Mouse (Mus musculus): ENCODE results near the gene Snapc5. TPM values are rescaled to one million over a fixed set of nuclear protein-coding genes. Genes with fewer than 3 reads are reported as not detected.
A peak's percentile ranks its signal among the peaks of the same experiment; 100 is the strongest.

Gene Snapc5
- polyA plus RNA-seq, 1 experiment, result 17.8 TPM

DNA sequence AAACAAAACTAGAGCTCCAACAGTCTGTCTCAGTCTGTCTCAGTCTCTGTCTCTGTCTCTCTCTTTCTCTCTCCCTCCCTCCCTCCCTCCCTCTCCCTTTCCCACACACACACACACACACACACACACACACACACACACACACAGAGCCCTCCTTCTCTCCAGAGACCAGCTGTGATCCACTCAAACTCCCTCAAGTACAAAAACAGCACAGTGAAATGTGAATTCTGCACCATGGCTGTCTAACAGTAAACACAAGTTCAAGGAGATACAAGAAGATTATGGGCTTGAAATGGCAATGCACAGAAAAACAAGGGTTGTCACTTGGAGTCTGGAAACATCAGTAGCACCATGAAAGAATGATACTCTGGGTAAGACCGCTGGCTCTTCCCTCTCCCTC, 40.2 kb downstream of the Snapc5 start:
- no peak for TF ChIP-seq CTCF (IDR thresholded peaks at IDR 0.05; ENCODE audit: borderline replicate concordance, insufficient read depth, low read length)
- no peak for TF ChIP-seq POLR2A (IDR thresholded peaks at IDR 0.05; ENCODE audit: low read depth, low read length)
- H3K4me1 ChIP-seq (ENCODE audit: control insufficient read depth, insufficient read depth, low read length), result 0 out of 2 replicates have a peak, but pooled peaks cover 9% of the 10 kb centered on the region
- H3K27ac ChIP-seq (ENCODE audit: insufficient read depth, low read length), result no peak overlapping the region
- H3K4me3 ChIP-seq (ENCODE audit: insufficient read depth, low read length), result no peak overlapping the region

- no peak for TF ChIP-seq POLR2A (IDR thresholded peaks at IDR 0.05; ENCODE audit: low read depth, low read length)
- no peak for TF ChIP-seq CTCF (IDR thresholded peaks at IDR 0.05; ENCODE audit: borderline replicate concordance, insufficient read depth, low read length)
- no peak overlapping the region for H3K4me3 ChIP-seq (ENCODE audit: insufficient read depth, low read length)
- 0 out of 2 replicates have a peak, but pooled peaks cover 9% of the 10 kb centered on the region for H3K4me1 ChIP-seq (ENCODE audit: control insufficient read depth, insufficient read depth, low read length)
- H3K27ac ChIP-seq (ENCODE audit: insufficient read depth, low read length), result no peak overlapping the region
These were observed 40.8 kb downstream of the Snapc5 start for GRCm38 (mm10) chr9:64219772-64220420.

DNA sequence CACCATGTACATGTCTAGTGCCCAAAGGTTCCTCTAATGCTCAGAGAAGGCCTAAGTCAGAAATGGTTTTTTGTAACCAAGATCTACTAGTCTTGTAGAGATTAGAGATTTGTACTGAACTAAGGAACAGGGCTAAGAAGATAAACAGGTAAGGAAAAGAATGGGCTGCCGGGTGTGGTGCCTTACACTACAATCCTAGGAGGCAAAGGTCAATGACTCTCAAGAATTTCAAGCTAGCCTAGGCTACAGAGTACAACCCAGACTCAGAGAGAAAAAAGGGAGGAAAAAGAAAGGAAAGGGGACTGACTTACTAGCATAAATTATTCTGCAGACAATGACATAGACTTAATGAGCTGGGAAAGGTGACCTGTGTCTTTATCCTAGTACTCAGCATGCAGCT, 41.5 kb downstream of the Snapc5 start:
- no peak overlapping the region for H3K27ac ChIP-seq (ENCODE audit: insufficient read depth, low read length)
- H3K4me1 ChIP-seq (ENCODE audit: control insufficient read depth, insufficient read depth, low read length), result 0 out of 2 replicates have a peak, but pooled peaks cover 9% of the 10 kb centered on the region
- no peak overlapping the region for H3K4me3 ChIP-seq (ENCODE audit: insufficient read depth, low read length)
- no peak for TF ChIP-seq CTCF (IDR thresholded peaks at IDR 0.05; ENCODE audit: borderline replicate concordance, insufficient read depth, low read length)
- TF ChIP-seq POLR2A (IDR thresholded peaks at IDR 0.05; ENCODE audit: low read depth, low read length), result no peak

DNA sequence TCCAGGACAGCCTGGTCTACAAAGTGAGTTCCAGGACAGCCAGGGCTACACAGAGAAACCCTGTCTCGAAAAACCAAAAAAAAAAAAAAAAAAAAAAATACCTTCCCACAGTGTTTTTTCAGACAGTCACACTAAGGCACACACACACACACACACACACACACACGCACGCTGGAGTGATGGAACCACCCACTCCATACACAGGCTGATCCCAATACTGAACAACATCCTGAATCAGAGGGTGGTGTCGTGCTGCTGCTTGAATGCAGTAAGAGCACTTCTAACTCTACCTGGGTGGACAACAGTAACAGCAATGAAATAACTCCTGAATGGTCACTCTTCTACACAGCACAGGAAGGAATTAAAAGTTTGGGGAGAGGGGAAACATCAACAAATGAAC, 42.4 kb downstream of the Snapc5 start:
- H3K4me3 ChIP-seq (ENCODE audit: insufficient read depth, low read length), result no peak overlapping the region
- peaks cover 8% of the 10 kb centered on the region; the same call in 1 of the 2 replicates for H3K4me1 ChIP-seq (ENCODE audit: control insufficient read depth, insufficient read depth, low read length)
- TF ChIP-seq POLR2A (IDR thresholded peaks at IDR 0.05; ENCODE audit: low read depth, low read length), result no peak
- no peak overlapping the region for H3K27ac ChIP-seq (ENCODE audit: insufficient read depth, low read length)

GRCm38 (mm10) chr9:64222098-64222497, 43.0 kb downstream of the Snapc5 start:
- Histone ChIP-seq H3K4me1 (ENCODE audit: control insufficient read depth, insufficient read depth, low read length) (peaks cover 7% of the 10 kb centered on the region; the same call in 1 of the 2 replicates), H3K4me3 (ENCODE audit: insufficient read depth, low read length) (no peak overlapping the region), H3K27ac (ENCODE audit: insufficient read depth, low read length) (no peak overlapping the region)
- no peak for TF ChIP-seq POLR2A (IDR thresholded peaks at IDR 0.05; ENCODE audit: low read depth, low read length)
- no peak for TF ChIP-seq CTCF (IDR thresholded peaks at IDR 0.05; ENCODE audit: borderline replicate concordance, insufficient read depth, low read length)

DNA sequence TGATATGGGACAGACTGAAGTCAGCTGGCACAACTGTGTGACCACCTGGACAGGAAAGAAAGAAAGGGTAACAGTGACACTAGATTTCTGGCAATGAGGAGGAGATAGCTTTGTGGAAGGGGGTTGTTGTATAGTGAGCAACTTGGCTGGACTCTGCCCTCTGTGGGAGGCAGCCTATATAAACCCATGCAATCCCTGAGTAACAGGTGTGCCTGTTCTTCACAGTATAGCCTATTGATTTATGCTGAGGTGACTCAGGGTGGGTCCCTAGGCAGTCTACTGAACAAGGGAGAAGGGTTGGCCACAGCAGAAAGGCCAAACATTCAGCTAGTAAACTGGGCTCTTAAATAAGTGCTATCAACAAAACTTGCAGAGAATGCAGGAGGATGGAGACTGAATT, 46.7 kb downstream of the Snapc5 start:
- H3K27ac ChIP-seq (ENCODE audit: insufficient read depth, low read length), result no peak overlapping the region
- no peak overlapping the region for H3K4me3 ChIP-seq (ENCODE audit: insufficient read depth, low read length)
- TF ChIP-seq POLR2A (IDR thresholded peaks at IDR 0.05; ENCODE audit: low read depth, low read length) (no peak), CTCF (IDR thresholded peaks at IDR 0.05; ENCODE audit: borderline replicate concordance, insufficient read depth, low read length) (no peak)
- H3K4me1 ChIP-seq (ENCODE audit: control insufficient read depth, insufficient read depth, low read length), result no peaks in the 10 kb centered on the region; the same call in 1 of the 2 replicates

- Histone ChIP-seq H3K4me3 (ENCODE audit: insufficient read depth, low read length) (no peak overlapping the region), H3K27ac (ENCODE audit: insufficient read depth, low read length) (no peak overlapping the region), H3K4me1 (ENCODE audit: control insufficient read depth, insufficient read depth, low read length) (peaks cover 5% of the 10 kb centered on the region)
- TF ChIP-seq POLR2A (IDR thresholded peaks at IDR 0.05; ENCODE audit: low read depth, low read length), result no peak
- TF ChIP-seq CTCF (IDR thresholded peaks at IDR 0.05; ENCODE audit: borderline replicate concordance, insufficient read depth, low read length), result no peak
These were observed 48.7 kb downstream of the Snapc5 start for GRCm38 (mm10) chr9:64227736-64228135.

GRCm38 (mm10) chr9:64228972-64229371, 49.9 kb downstream of the Snapc5 start:
- no peak overlapping the region for H3K27ac ChIP-seq (ENCODE audit: insufficient read depth, low read length)
- H3K4me1 ChIP-seq (ENCODE audit: control insufficient read depth, insufficient read depth, low read length), result peaks cover 7% of the 10 kb centered on the region
- no peak overlapping the region for H3K4me3 ChIP-seq (ENCODE audit: insufficient read depth, low read length)
- TF ChIP-seq POLR2A (IDR thresholded peaks at IDR 0.05; ENCODE audit: low read depth, low read length) (no peak), CTCF (IDR thresholded peaks at IDR 0.05; ENCODE audit: borderline replicate concordance, insufficient read depth, low read length) (no peak)

DNA sequence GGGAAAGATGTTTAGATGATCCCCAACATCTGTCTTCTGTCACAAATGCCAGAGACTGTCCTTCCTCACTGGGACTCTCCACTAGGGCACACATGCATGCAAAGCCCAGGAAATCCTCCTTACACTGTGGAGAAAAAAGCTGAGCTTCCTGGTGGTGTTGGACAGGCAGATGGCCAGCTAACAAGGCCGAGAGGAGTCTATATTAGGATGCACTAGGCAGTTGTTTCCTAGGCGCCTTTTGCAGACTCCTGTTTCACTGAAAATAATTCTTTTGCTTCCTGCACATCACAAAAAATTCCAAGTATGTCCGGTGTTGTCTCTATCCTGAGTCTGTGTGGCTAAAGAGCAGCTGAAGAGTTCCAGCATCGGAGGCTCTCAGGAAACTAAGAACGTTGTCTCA, 52.1 kb downstream of the Snapc5 start:
- Histone ChIP-seq H3K4me3 (ENCODE audit: insufficient read depth, low read length) (no peak overlapping the region), H3K4me1 (ENCODE audit: control insufficient read depth, insufficient read depth, low read length) (peaks cover 7% of the 10 kb centered on the region), H3K27ac (ENCODE audit: insufficient read depth, low read length) (peak overlapping the region; percentile 83)
- no peak for TF ChIP-seq CTCF (IDR thresholded peaks at IDR 0.05; ENCODE audit: borderline replicate concordance, insufficient read depth, low read length)
- no peak for TF ChIP-seq POLR2A (IDR thresholded peaks at IDR 0.05; ENCODE audit: low read depth, low read length)

- Histone ChIP-seq H3K27ac (ENCODE audit: insufficient read depth, low read length) (peak overlapping the region; percentile 83), H3K4me3 (ENCODE audit: insufficient read depth, low read length) (no peak overlapping the region), H3K4me1 (ENCODE audit: control insufficient read depth, insufficient read depth, low read length) (peaks cover 7% of the 10 kb centered on the region)
- TF ChIP-seq POLR2A (IDR thresholded peaks at IDR 0.05; ENCODE audit: low read depth, low read length) (no peak), CTCF (IDR thresholded peaks at IDR 0.05; ENCODE audit: borderline replicate concordance, insufficient read depth, low read length) (no peak)
These were observed 52.6 kb downstream of the Snapc5 start for GRCm38 (mm10) chr9:64231674-64232073.

All from embryonic fibroblast, embryonic 13.5 days (primary cell).